Mouse (Mus musculus) cerebellum, adult 9-11 months (tissue): ENCODE measurements at regions not wholly inside any gene's neighbourhood (a gene's known extent, or its start where the extent isn't known, plus 50 kb on each side); places are given as distances from the start of the nearest gene placed in this dataset.

Source experiments
- DNase-seq: peaks from one replicate; pipeline ENCODE4 v3.0.0; 2022

DNA sequence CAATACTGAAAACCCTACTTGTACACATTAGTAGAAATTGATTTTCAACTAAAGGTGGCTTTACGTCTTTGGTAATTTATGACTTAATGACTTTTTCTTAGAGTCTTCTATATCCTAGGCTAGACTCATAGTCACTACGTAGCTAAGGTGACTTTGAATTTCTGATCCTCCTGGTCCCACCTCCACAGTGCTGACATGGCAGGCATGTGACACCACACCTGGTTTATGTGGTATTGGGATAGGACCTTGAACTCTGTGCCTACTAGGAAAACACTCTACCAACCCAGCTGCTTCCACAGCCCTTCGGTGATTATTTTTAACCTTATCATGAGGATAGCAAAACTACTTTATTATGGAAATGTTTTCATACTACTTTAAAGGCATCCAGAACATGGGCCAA lies 51.5 kb upstream of the D7Ertd443e start:
- DNase-seq = no peak

- DNase-seq = no peak
Measured at GRCm38 (mm10) chr7:134439281-134439680, 53.8 kb upstream of the D7Ertd443e start.

DNA sequence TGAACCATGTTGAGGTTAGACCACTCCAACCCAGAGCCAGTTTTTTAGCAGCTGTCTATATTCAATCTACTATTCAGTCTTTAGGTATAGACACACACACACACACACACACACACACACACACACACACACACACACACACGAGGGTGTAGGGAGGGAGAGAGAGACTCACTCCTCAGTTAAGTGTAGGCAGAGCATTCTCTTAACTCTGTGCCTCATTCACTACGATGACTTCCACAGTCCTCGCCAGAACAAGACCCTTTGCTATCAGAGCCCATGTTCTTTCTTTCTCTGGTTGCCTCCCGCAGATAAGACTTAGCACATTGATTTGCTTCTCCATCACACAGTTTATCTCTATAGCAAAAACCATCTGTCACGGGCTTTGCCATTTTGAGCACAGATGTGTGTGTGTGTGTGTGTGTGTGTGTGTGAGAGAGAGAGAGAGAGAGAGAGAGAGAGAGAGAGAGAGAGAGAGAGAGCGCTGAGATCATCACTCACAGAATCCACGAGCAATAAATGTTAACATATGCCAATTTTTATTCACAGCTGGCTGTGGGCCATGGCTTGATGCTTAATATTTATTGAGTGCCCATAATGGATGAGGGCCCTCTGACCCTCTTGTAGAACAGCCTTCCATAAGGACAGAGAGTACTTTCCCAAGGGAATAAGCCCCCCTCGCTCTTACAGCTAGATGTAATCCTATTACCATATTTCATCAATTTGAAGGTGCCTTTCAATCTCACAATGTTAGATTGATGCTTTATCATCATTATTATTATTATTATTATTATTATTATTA lies 59.7 kb upstream of the D7Ertd443e start:
- DNase-seq = no peak

GRCm38 (mm10) chr7:134447648-134448202 lies 62.3 kb upstream of the D7Ertd443e start:
- no peak for DNase-seq

DNA sequence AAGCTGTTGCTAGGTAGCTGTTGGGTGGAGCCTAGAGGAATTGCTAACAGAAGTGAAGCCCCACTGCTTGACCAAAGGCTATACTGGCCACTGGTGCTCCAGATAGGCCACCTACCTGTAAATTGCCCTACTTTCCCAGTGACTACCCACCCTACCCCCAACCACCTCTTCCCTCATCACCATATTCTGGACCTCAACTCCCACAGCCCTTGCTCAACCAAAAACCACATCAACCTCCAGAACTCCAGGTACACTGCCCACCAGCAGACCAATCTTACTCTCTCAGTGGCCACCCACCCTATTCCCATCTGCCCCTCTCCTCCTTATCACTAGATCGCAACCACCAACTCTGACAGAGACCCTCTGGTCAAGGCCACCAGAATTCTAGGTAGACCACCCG lies 63.4 kb upstream of the D7Ertd443e start:
- DNase-seq = no peak

GRCm38 (mm10) chr7:134462677-134463076 lies 77.2 kb upstream of the D7Ertd443e start:
- DNase-seq = no peak

GRCm38 (mm10) chr7:134463380-134463779 lies 77.9 kb upstream of the D7Ertd443e start:
- DNase-seq = no peak

DNA sequence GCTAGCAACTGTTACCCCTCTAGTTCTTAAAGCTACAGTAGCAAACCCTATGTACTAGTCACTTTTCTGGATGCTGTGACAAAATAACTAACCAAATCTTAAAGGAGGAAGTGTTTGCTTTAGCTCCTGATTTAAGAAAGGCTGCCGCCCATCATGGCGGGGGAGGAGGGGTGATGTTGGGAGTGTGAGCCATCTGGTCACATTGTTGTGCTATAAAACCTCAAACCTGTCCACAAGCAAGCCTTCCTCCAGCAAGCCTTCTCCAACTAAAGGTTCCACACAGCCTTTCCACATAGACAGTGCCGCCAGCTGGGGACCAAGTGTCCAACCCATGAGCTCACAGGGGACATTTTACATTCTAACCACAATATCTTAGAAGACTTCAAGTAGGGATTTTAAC lies 81.8 kb upstream of the D7Ertd443e start:
- no peak for DNase-seq

DNA sequence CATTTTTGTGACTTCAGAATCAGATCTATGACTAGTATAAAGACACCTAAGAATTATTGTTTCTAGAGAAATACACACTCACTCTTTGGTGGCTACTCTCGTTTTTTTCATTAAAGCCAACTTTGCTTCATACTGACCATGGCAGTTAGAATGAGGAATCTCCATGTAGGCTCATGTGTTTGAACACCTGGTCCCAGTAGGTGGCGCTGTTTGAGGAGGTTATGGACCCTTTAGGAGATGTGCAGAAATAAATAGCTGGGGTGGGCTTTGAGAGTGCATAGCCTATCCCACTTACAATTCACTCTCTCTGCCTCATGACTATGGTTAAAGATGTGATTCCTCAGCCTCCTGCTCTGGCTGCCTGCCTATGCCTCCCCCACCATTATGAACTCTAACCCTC lies 85.8 kb upstream of the D7Ertd443e start:
- no peak for DNase-seq

DNA sequence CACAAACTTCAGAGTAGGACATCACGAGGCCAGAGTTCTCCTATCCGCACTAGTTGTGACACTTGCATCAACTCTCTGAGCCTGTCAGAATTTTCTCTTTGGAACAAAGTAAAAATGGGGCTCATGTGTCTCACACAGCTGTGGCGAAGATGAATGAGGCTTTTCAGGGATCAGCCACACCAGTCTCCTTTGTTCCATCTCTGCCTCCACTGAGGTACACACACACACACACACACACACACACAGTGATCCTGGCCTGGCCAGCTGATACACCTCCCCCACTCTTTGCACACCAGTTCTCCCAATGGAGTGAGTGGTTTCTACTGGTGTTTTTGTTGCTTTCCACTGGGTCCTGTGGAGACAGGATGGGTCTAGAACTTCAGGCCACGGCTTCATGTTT lies 105.9 kb upstream of the D7Ertd443e start:
- peak; percentile 16 for DNase-seq

DNA sequence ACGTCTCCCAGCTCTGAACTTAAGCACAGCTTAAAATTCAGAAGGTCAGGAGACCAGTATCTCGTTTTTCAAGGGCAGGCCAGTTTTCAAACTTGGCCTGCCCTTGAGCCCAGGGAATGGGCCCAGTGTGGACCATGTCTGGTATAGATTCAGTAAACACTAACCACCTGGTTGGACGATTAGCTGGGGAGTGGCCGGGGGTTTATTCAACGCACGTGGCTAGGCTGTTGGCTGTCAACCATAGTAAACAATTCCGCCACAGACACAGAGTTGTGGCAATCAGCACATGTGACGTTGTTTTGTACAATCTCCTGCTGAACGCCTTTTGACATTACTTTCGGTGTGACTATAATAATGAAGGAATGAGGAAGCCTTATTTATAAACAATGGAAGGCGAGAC lies 111.8 kb upstream of the D7Ertd443e start:
- no peak for DNase-seq

DNA sequence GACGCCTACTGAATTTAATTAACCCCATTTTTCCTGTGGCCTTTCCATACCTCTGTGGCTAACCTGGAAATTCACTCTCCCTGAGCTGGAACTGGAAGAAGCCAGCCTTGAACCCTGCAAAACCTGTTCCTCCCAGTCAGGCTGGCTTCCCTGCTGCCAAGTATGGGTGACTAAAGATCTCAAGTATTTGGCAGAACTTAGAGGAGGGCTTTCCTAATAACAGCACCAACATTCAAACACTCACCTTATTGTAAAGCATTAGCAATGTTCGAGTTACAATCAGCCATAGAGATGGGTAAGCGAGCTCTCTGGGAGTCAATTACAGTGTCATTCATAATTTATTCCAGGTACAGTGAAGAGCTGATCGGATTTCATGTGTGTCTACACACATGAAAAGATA lies 112.4 kb upstream of the D7Ertd443e start:
- no peak for DNase-seq

GRCm38 (mm10) chr7:134498716-134499115 lies 113.3 kb upstream of the D7Ertd443e start:
- no peak for DNase-seq

DNA sequence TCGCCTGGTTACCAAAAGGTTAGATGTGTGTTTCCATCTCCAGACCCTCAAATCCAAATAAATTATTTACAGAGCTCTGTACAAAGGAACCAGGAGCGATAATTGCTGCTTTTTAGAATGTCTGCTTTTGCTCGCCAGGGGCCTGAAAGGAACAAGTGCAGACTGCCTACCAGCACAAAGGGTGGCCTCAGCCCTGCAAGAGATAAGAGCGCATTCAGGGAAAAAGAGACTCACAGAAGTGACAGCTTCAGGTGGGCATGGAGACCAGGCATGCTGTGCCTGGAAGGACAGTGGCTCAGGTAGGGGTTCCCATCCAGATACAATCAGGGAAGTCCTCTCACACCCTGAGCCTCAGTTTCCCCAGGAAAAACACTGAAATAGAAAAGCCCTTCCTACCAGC lies 114.0 kb upstream of the D7Ertd443e start:
- DNase-seq = no peak

DNA sequence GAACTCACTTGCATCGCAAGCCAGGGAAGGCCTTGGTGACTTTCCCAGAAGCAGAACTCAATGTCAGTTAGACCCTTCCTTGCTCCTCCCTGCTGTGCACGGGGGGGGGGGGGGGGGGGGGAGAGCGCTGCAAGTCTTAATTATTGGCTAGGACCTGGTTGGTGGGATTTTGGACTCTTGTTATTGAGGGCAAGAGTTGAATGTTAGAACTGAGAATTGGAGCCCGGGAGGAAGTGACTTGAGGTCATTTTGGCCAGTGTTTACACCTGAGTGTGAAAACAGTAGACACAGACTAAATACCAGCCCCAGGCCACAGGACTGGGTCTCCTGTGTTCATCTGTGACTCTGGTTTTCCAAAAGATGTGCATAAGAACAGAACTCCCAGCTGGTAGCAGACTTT lies 114.7 kb upstream of the D7Ertd443e start:
- no peak for DNase-seq

- peak; percentile 4 for DNase-seq
Measured at GRCm38 (mm10) chr7:134501079-134501478, 115.6 kb upstream of the D7Ertd443e start.

DNA sequence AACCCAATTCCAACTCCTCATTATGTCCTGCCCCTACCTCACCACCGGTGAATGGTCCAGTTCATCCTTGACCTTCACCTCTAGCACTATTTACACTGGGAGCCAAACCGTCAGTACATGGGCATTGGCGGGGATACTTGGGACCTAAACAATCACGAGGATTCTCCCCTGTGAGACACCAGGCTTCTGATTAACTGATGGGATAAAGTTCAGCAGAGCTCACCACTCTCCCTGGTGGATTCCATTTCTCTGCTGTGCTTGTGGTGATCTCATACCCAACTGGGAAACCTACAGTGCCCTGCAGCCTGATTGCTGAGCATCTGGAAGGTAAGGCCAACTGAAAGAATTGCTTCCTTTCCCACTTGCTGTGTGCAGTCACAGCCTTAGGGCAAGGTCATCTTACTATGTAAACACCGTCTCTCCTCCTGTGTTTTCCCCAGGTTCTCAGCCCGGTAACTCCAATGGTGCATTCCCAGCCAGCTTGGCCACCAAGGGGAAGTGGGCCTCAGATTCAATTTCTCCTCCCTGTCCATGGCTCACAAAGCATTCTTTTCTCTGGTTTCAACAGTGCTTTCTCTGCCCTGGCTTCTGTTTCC lies 125.0 kb upstream of the D7Ertd443e start:
- DNase-seq = no peak

- no peak for DNase-seq
Measured at GRCm38 (mm10) chr7:134519372-134519975, 134.0 kb upstream of the D7Ertd443e start.

DNA sequence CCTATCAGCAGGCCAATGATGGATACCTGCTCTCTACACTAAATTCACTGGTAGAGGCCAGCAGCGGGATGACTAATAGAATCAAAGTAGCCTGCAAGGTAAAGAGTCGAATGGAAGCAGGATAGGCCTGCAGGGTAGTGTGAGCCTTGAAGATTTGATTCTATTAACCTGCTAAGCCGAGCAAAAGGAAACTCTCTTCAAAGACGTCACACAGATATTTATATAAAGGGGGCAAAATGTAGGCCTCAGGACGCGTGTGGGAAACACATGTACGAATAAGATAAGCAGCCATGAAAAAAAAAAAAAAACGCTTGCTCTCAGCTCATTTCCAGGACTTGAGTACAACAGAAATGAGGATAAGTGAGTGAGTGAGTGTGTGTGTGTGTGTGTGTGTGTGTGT lies 138.4 kb upstream of the D7Ertd443e start:
- DNase-seq = no peak

GRCm38 (mm10) chr7:134525041-134525440 lies 139.6 kb upstream of the D7Ertd443e start:
- DNase-seq = no peak

DNA sequence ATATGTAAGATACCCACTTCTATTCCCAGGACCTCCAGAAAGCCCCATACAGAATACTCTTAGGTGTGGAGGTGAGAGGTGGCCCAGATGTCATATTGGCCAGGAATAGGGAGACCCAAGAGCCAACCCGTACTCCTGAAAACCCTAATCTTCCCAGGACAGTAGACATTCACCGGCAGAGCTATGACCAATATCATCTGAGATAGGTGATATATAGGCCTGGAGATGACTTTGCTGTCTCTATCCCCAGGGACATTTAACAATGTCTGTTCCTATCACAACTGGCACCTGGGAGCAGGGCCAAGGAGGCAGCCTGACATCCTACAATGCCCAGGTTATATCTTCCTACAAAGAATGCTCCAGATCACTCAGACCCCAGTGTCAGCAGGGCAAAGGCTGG lies 140.0 kb upstream of the D7Ertd443e start:
- no peak for DNase-seq

- no peak for DNase-seq
Measured at GRCm38 (mm10) chr7:134527351-134527750, 141.9 kb upstream of the D7Ertd443e start.

GRCm38 (mm10) chr7:134528026-134528425 lies 142.4 kb upstream of the Dock1 start:
- no peak for DNase-seq

- no peak for DNase-seq
Measured at GRCm38 (mm10) chr7:134534821-134535220, 135.6 kb upstream of the Dock1 start.
